Mouse (Mus musculus) T-helper 2 cell (primary cell): ENCODE measurements around the gene Pip4k2c.

Source experiments
- in situ Hi-C: fragments of 300-600 bp; cut with MboI, MseI; formaldehyde crosslinking; loops from one replicate; pipeline ENCODE4 v1.15.1; 2025; ENCODE audit warnings: high pct_unique_total_duplicates

The Pip4k2c gene

DNA sequence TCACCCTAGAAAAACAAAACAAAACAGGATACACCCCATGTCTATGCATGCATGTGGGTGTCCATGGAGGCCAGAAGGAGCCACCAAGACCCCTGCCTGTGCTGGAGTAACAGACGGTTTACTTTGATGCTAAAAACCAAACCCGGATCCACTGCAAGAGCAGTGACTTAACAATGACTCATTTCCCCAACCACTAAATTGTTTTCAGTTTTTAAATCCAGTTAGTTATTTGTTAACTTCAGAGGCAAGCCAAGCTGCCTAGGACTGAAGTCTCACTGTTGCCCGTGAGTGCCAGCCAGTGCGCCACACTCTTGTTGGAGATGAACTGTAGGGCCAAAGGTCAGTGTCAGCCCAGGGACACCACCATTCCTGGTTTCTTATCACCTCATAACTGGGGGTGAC, 60.9 kb downstream of the Pip4k2c start:
- in situ Hi-C loops, result no loop called here

DNA sequence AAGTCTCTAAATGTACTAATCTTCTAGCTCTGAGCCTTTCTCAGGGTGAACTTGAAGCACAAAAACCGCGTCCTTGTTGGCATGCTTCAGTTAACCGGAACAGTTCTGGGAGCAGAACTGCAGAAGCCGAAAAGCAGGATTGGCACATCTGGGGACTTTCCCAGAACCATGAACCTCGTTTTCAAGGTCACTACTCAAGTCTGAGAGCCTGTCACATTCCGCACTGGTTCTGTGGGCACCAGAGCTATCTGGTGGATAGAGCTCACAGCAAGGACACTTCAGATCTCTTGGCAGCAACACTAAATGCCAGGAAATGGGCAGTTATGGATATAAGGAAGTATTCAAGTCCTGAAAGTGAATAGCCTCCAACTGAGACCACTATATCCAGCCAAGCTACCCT, 64.2 kb downstream of the Pip4k2c start:
- in situ Hi-C loops, result no loop called here
